Mouse (Mus musculus): ENCODE results near the gene Cyth1.

GRCm38 (mm10) chr11:118158753-118159152 is 89.6 kb downstream of the Cyth1 start:
- TF ChIP-seq GATA1 (IDR thresholded peaks at IDR 0.05; ENCODE audit: borderline replicate concordance, low read length) (no peak), FLI1 (IDR thresholded peaks at IDR 0.05; ENCODE audit: low read length) (no peak)
